Mouse (Mus musculus) kidney, embryonic 14.5 days (tissue): ENCODE data around the gene Gm29094. TPM values are rescaled to one million over a fixed set of nuclear protein-coding genes. Genes with fewer than 3 reads are reported as not detected.
A peak's percentile ranks its signal among the peaks of the same experiment; 100 is the strongest.
"Not testable (repeated sequence)": the region's sequence is repeated elsewhere in the genome, so short reads cannot be mapped to it uniquely, and the experiment has no call there.

Experiments
- ATAC-seq: fragments of 200-750 bp; cut with Nextera tagmentation; 2 replicates; pipeline ENCODE4 v1.8.0; 2017; ENCODE audit warnings: moderate number of reproducible peaks, mild to moderate bottlenecking, moderate TSS enrichment, moderate library complexity; ENCODE audit not compliant: low FRiP score, low TSS enrichment
- H3K27ac ChIP-seq: fragments of 300-500 bp; sonication (generic); 2 replicates; pipeline ENCODE4 v1.5.1; 2014; ENCODE audit warnings: low read depth, mild to moderate bottlenecking, low read length, moderate library complexity, mixed read lengths
- H3K27me3 ChIP-seq: fragments of 300-500 bp; sonication (generic); 2 replicates; pipeline ENCODE4 v1.6.1; 2014; ENCODE audit warnings: mild to moderate bottlenecking, low read length; ENCODE audit not compliant: control insufficient read depth, insufficient read depth
- H3K36me3 ChIP-seq: fragments of 300-500 bp; sonication (generic); 2 replicates; pipeline ENCODE4 v1.6.1; 2014; ENCODE audit warnings: low read length, mixed read lengths; ENCODE audit not compliant: control insufficient read depth, insufficient read depth
- H3K4me1 ChIP-seq: fragments of 300-500 bp; sonication (generic); 2 replicates; pipeline ENCODE4 v1.6.1; 2014; ENCODE audit warnings: low read length, mixed read lengths; ENCODE audit not compliant: control insufficient read depth, insufficient read depth
- H3K4me2 ChIP-seq: fragments of 300-500 bp; sonication (generic); replicated peaks from 2 replicates; pipeline ENCODE4 v1.6.1; 2014; ENCODE audit warnings: low read depth, mild to moderate bottlenecking, low read length
- H3K4me3 ChIP-seq: fragments of 300-500 bp; sonication (generic); 2 replicates; pipeline ENCODE4 v1.5.1; 2014; ENCODE audit warnings: mild to moderate bottlenecking, low read length
- H3K9ac ChIP-seq: fragments of 300-500 bp; sonication (generic); 2 replicates; pipeline ENCODE4 v1.6.1; 2014; ENCODE audit warnings: low read depth, mild to moderate bottlenecking, low read length, moderate library complexity
- H3K9me3 ChIP-seq: fragments of 300-500 bp; sonication (generic); 2 replicates; pipeline ENCODE4 v1.6.1; 2016; ENCODE audit warnings: low read length; ENCODE audit not compliant: control insufficient read depth
- WGBS: fragments of 180-500 bp; shearing (Covaris S2); extraction: QIAGEN DNeasy Blood & Tissue Kit; methylation state at CpG from one replicate; pipeline ENCODE4 v1.1.7; 2014; 5-methylcytosine and 5-hydroxymethylcytosine counted together
- polyA plus RNA-seq: library from polyadenylated mRNA; unstranded; fragments of >200 nt; fragmentation: Nextera tagmentation; extraction: Ambion mirVana; gene quantifications from 2 replicates; pipeline ENCODE4 v1.2.1, GENCODE M21; 2014

Gm29094 gene
- polyA plus RNA-seq, 1 experiment from 2014 or later: not detected

- not testable (repeated sequence) for H3K4me1 ChIP-seq, H3K9ac ChIP-seq, H3K27ac ChIP-seq, H3K27me3 ChIP-seq, H3K9me3 ChIP-seq, H3K36me3 ChIP-seq
- Histone ChIP-seq H3K4me3 (peak within 1 kb of the TSS; percentile 24; the same call in 1 of the 2 replicates), H3K4me2 (peak within 1 kb of the TSS; percentile 40)
- 25% methylated on average over 9 of the region's 12 CpGs for WGBS
- peak; percentile 63 for ATAC-seq
Measured at GRCm38 (mm10) chr9:89210353-89211064, 11.3 kb downstream of the Gm29094 start, which contains the start of gene Mthfs. Mthfs (plus strand) TSS chr9:89210676.

- WGBS: 9% methylated on average over 8 of the region's 44 CpGs
- H3K4me3 ChIP-seq: peak overlapping the region; percentile 24; the same call in 1 of the 2 replicates
- H3K9me3 ChIP-seq, H3K36me3 ChIP-seq, H3K4me1 ChIP-seq, H3K27ac ChIP-seq, H3K9ac ChIP-seq, H3K27me3 ChIP-seq: not testable (repeated sequence)
- peak overlapping the region; percentile 40 for H3K4me2 ChIP-seq
- peak; percentile 97 for ATAC-seq
Measured at GRCm38 (mm10) chr9:89211065-89211858, 12.1 kb downstream of the Gm29094 start.

- not testable (repeated sequence) for H3K4me3 ChIP-seq, H3K27ac ChIP-seq, H3K36me3 ChIP-seq, H3K4me1 ChIP-seq, H3K4me2 ChIP-seq, H3K27me3 ChIP-seq, H3K9me3 ChIP-seq, H3K9ac ChIP-seq
- 59% methylated on average over 1 of the region's 1 CpGs for WGBS
- ATAC-seq: peak; percentile 30; the same call in 1 of the 2 replicates
Measured at GRCm38 (mm10) chr9:89212428-89212827, 13.2 kb downstream of the Gm29094 start.

GRCm38 (mm10) chr9:89218174-89218573 lies 19.0 kb downstream of the Gm29094 start:
- not testable (repeated sequence) for H3K4me1 ChIP-seq, H3K27ac ChIP-seq, H3K9me3 ChIP-seq, H3K9ac ChIP-seq, H3K4me2 ChIP-seq, ATAC-seq, H3K4me3 ChIP-seq, H3K36me3 ChIP-seq, H3K27me3 ChIP-seq
- 92% methylated on average over 4 of the region's 4 CpGs for WGBS

GRCm38 (mm10) chr9:89219668-89220067 lies 20.5 kb downstream of the Gm29094 start:
- H3K27ac ChIP-seq, H3K4me3 ChIP-seq, ATAC-seq, H3K36me3 ChIP-seq, H3K9ac ChIP-seq, H3K27me3 ChIP-seq, H3K4me2 ChIP-seq, H3K9me3 ChIP-seq, H3K4me1 ChIP-seq: not testable (repeated sequence)
- WGBS: 94% methylated on average over 3 of the region's 4 CpGs

GRCm38 (mm10) chr9:89220704-89221287 lies 21.6 kb downstream of the Gm29094 start:
- not testable (repeated sequence) for ATAC-seq, H3K4me3 ChIP-seq, H3K9me3 ChIP-seq, H3K9ac ChIP-seq, H3K36me3 ChIP-seq, H3K27ac ChIP-seq, H3K4me1 ChIP-seq, H3K27me3 ChIP-seq, H3K4me2 ChIP-seq
- whole genome bisulfite sequencing: 78% methylated on average over 6 of the region's 6 CpGs

- no peaks in the 10 kb centered on the region for H3K36me3 ChIP-seq
- no peak overlapping the region for H3K4me3 ChIP-seq
- 57% methylated on average over 4 of the region's 4 CpGs for WGBS
- H3K4me1 ChIP-seq: no peaks in the 10 kb centered on the region
- no peak overlapping the region for H3K4me2 ChIP-seq
- H3K27me3 ChIP-seq: no peaks in the 10 kb centered on the region
- H3K9ac ChIP-seq: no peak overlapping the region
- H3K9me3 ChIP-seq: no peaks in the 10 kb centered on the region
- H3K27ac ChIP-seq: no peak overlapping the region
- no peak for ATAC-seq
Measured at GRCm38 (mm10) chr9:89226071-89226470, 26.9 kb downstream of the Gm29094 start.

- ATAC-seq: no peak
- H3K4me2 ChIP-seq: no peak overlapping the region
- no peak overlapping the region for H3K27ac ChIP-seq
- H3K9me3 ChIP-seq: no peaks in the 10 kb centered on the region
- H3K36me3 ChIP-seq: no peaks in the 10 kb centered on the region
- H3K4me1 ChIP-seq: no peaks in the 10 kb centered on the region
- no peak overlapping the region for H3K9ac ChIP-seq
- H3K27me3 ChIP-seq: no peaks in the 10 kb centered on the region
- WGBS: 89% methylated on average over 7 of the region's 7 CpGs
- no peak overlapping the region for H3K4me3 ChIP-seq
Measured at GRCm38 (mm10) chr9:89228122-89228521, 28.9 kb downstream of the Gm29094 start.
